Mouse (Mus musculus) E14TG2a.4 (cell line): ENCODE results near the gene Rcor3.

ENCODE experiments used
- H3K27me3 ChIP-seq: 2 replicates; pipeline ENCODE4 v1.6.1; 2014; ENCODE audit warnings: low read length, control low read depth; ENCODE audit not compliant: insufficient read depth
- H3K36me3 ChIP-seq: 2 replicates; pipeline ENCODE4 v1.6.1; 2014; ENCODE audit warnings: low read length, control low read depth; ENCODE audit not compliant: insufficient read depth
- H3K4me1 ChIP-seq: replicated peaks from 2 replicates; pipeline ENCODE4 v1.6.1; 2014; ENCODE audit warnings: low read depth, low read length, control low read depth
- H3K4me3 ChIP-seq: replicated peaks from 2 replicates; pipeline ENCODE4 v1.5.1; 2014; ENCODE audit warnings: mild to moderate bottlenecking, low read length
- H3K9me3 ChIP-seq: 2 replicates; pipeline ENCODE4 v1.6.1; 2014; ENCODE audit warnings: low read length, control low read depth
- CTCF ChIP-seq: conservative IDR thresholded peaks from 2 replicates; pipeline ENCODE4 v1.5.1; 2014; ENCODE audit warnings: low read length
- NANOG ChIP-seq: IDR thresholded peaks from 2 replicates; pipeline ENCODE4 v1.6.1; 2014; ENCODE audit warnings: borderline replicate concordance, low read length, mixed read lengths
- POU5F1 ChIP-seq: IDR thresholded peaks from 2 replicates; pipeline ENCODE4 v1.6.1; 2014; ENCODE audit warnings: low read length, borderline replicate concordance

Rcor3 gene

DNA sequence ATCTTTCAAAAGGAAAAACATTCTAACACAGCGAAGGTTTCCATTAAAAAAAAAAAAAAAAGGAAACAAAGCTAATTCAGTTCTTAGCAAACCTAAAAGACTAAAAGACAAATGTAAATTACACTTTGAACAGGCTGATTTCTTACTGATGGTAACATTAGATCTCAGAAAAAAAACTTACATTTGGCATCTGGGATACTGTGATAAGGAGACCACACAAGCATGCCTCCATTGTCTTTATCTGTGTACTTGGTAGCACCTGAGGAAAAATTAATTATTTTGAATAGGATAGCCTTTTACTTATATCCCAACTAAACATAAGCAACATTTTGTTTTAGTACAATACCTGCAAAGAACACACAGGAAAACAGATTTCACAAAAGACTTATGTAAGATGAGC, 7.7 kb downstream of the Rcor3 start:
- Histone ChIP-seq H3K36me3 (no peaks in the 10 kb centered on the region; the same call in 1 of the 2 replicates), H3K4me3 (no peak overlapping the region), H3K27me3 (no peaks in the 10 kb centered on the region), H3K4me1 (no peaks in the 10 kb centered on the region), H3K9me3 (no peaks in the 10 kb centered on the region)
- TF ChIP-seq POU5F1 (no peak), CTCF (no peak), NANOG (no peak)

DNA sequence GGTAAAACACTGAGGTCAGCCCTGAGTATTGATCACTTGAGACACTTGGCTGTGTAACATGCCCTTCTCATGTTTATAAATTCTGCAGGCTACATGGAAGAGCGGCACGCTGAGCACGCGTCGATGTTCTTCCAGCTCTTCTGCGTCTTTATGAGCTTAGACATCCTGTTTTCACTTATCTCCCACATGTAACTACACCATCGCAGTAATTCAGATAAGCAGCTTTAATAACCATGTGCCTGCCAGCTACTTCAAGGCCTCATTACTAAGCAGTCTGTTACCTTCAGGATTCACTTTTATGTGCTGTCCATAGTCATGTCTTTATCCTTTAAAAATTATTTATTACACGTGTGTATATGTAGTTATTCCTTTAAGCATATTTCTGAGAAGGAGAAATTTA, 9.5 kb downstream of the Rcor3 start:
- no peaks in the 10 kb centered on the region for H3K27me3 ChIP-seq
- H3K4me3 ChIP-seq = no peak overlapping the region
- H3K36me3 ChIP-seq = peaks cover 1% of the 10 kb centered on the region; the same call in 1 of the 2 replicates
- no peaks in the 10 kb centered on the region for H3K4me1 ChIP-seq
- TF ChIP-seq CTCF (no peak), NANOG (no peak), POU5F1 (no peak)
- no peaks in the 10 kb centered on the region for H3K9me3 ChIP-seq

DNA sequence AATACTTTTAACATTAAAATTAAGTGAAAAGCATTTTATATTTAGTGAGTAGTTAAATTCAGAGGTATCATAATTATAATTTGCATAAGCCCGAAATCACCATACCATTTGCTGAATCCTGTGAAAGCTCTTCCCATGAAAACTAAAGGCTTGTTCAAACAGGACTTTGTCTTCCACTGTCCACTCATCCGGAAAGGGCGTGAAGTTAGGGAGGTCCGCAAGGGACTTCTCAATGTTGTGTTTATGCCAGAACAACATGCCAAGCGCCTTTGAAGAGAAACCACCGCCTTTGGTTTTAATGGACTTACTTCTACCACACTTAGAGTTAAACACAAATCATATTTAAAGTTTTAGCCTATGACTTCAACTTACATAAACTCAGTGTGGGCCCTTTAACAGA, 12.1 kb downstream of the Rcor3 start:
- Histone ChIP-seq H3K4me3 (no peak overlapping the region), H3K27me3 (no peaks in the 10 kb centered on the region), H3K36me3 (peaks cover 7% of the 10 kb centered on the region; the same call in 1 of the 2 replicates), H3K9me3 (no peaks in the 10 kb centered on the region), H3K4me1 (no peaks in the 10 kb centered on the region)
- TF ChIP-seq CTCF (no peak), NANOG (no peak), POU5F1 (no peak)

DNA sequence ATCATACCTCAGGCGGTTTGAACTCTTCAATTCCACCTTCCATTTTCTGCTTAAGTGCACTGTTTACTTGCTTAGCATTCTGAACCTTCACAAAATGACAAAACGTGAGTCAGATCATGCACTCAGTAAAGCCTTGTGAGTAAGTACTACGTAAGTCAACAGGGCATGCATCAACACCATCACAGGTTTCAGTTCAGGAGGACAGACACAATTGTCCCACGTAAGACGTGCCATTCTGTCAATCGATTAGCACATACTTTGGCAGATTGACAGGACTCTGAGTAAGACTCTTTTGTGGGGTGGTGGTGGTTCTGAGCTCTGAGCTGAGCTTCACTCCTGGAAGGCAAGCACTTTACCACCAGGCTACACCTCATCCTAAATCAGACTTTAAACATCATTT, 21.6 kb downstream of the Rcor3 start:
- no peaks in the 10 kb centered on the region for H3K4me1 ChIP-seq
- H3K36me3 ChIP-seq = peaks cover 14% of the 10 kb centered on the region
- no peak for TF ChIP-seq POU5F1
- no peak for TF ChIP-seq CTCF
- no peak for TF ChIP-seq NANOG
- no peaks in the 10 kb centered on the region for H3K9me3 ChIP-seq
- no peak overlapping the region for H3K4me3 ChIP-seq
- no peaks in the 10 kb centered on the region for H3K27me3 ChIP-seq

DNA sequence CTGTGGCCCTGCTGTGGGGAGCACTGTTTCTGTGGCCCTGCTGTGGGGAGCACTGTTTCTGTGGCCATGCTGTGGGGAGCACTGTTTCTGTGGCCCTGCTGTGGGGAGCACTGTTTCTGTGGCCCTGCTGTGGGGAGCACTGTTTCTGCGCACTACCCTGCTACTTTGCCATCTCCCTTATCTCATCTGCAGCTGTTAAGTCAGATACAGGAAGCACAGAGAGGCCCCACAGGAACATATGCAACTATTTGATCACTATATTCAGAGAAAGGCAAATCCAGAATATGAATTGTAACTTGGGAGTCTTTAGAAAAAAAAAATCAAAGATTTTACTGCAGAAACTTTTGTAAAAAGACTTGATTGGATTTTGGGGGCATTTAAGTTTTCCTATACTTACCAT, 22.5 kb downstream of the Rcor3 start:
- peaks cover 10% of the 10 kb centered on the region for H3K36me3 ChIP-seq
- TF ChIP-seq NANOG (no peak), POU5F1 (no peak), CTCF (no peak)
- no peak overlapping the region for H3K4me3 ChIP-seq
- H3K27me3 ChIP-seq = no peaks in the 10 kb centered on the region
- no peaks in the 10 kb centered on the region for H3K9me3 ChIP-seq
- no peaks in the 10 kb centered on the region for H3K4me1 ChIP-seq

DNA sequence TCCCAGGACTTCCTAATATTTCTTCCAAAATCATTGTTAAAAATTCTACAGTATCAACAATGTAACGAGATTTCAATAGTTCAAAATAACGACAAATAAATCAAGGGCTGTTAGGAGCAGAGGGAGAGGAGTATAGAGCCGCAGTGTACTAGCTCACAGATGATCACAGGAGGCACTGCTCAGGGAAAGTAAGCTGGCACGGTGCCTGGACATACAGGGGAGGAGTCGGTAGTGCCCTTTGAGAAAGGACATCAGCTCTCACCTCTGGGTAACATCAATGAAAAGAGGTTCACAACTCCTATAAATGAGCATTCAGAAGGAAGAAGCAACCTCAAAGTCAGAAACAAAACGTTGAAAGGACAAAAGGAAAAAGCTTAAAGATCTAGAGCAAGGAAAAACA, 28.7 kb downstream of the Rcor3 start:
- Histone ChIP-seq H3K4me3 (no peak overlapping the region), H3K36me3 (peaks cover 6% of the 10 kb centered on the region; the same call in 1 of the 2 replicates), H3K27me3 (no peaks in the 10 kb centered on the region), H3K4me1 (no peaks in the 10 kb centered on the region), H3K9me3 (no peaks in the 10 kb centered on the region)
- TF ChIP-seq NANOG (no peak), POU5F1 (no peak), CTCF (no peak)

DNA sequence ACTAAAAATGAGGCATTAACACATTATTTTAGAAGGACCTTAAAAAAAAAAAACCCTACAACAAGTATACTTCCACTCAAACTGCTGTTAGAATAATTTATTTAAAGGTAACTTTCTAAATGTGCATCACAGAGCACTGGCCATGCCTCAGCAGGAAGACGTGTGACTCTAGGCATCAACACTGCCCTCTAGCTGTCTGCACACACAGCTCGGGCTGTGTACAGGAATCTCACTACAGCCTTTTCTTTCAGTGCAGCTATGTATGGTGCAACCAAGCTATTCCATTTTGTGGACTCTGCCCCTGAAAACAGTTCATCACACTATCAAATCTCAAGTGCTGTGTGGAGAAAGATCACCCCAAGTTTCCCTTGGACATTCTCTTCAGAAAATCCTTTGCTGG, 30.5 kb downstream of the Rcor3 start:
- Histone ChIP-seq H3K36me3 (peaks cover 6% of the 10 kb centered on the region; the same call in 1 of the 2 replicates), H3K4me3 (no peak overlapping the region), H3K9me3 (no peaks in the 10 kb centered on the region), H3K27me3 (no peaks in the 10 kb centered on the region), H3K4me1 (no peaks in the 10 kb centered on the region)
- TF ChIP-seq NANOG (no peak), CTCF (peak; percentile 43), POU5F1 (no peak)

DNA sequence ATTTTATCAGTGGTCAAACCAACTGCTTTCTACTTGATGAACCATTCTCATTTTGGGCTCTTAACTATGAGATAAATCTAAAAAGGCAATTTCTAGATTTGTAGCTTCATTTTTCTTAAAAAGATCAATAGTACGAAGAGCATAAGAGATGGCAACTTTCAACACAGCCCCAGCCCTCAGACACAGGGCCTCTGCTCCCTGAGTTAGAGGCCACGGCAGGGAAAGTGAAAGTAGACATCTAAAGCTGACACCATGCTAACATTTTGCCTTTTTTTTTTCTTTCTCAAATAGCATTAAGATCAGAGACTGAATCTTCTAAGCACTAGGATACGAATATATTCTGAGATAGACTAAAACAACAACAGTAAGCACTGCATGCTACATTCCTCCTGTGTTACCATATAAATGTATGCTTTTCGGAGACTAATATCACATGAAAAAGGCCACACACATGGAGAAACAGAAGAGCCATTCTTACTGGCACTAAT, 31.9 kb downstream of the Rcor3 start:
- no peak for TF ChIP-seq NANOG
- no peak for TF ChIP-seq CTCF
- no peak for TF ChIP-seq POU5F1
- Histone ChIP-seq H3K9me3 (no peaks in the 10 kb centered on the region), H3K4me1 (peaks cover 8% of the 10 kb centered on the region), H3K27me3 (no peaks in the 10 kb centered on the region), H3K36me3 (peaks cover 6% of the 10 kb centered on the region; the same call in 1 of the 2 replicates), H3K4me3 (no peak overlapping the region)

DNA sequence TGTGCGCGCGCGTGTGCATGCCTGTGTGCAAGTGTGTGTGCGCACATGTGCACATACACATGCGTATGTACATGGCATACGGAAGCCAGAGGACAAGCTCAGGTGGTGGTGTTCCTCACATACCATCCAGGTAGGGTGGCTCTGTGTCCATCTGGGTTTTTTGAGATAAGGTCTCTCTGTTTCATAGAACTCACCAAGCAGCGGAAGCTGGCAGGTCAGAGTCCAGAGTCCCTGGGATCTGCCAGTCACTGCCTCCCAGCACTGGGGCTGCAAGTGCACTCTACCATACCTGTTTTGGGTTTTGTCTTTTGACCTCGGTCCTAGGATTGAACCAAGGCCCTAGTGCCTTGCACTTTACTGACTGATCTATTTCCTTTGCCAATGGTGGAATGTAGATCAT, 33.8 kb downstream of the Rcor3 start:
- Histone ChIP-seq H3K4me1 (peaks cover 13% of the 10 kb centered on the region), H3K9me3 (no peaks in the 10 kb centered on the region), H3K27me3 (no peaks in the 10 kb centered on the region), H3K4me3 (no peak overlapping the region), H3K36me3 (no peaks in the 10 kb centered on the region)
- no peak for TF ChIP-seq NANOG
- TF ChIP-seq CTCF = no peak
- no peak for TF ChIP-seq POU5F1

DNA sequence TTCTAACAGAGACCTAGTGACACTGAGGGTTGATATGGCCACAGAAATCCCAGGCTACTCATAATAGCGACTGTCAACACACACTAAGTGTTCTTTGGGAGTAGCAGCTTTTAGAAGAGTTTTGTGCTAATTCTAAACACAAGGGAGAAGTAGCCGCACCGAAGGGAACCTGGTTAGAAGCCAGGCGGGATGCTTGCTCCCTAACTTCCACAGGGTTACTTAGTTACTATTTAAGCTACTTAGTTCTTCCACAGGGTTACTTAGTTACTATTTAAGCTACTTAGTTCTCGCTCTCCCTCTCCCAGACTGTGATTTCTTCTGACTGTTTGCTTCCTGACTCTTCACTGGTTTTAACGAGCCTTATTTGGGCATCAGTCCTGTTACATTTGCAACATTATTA, 34.7 kb downstream of the Rcor3 start:
- TF ChIP-seq NANOG = no peak
- TF ChIP-seq POU5F1 = no peak
- TF ChIP-seq CTCF = no peak

More for the DNA sequence above, 34.7 kb downstream of the Rcor3 start:
- Histone ChIP-seq H3K4me3 (no peak overlapping the region), H3K4me1 (peaks cover 13% of the 10 kb centered on the region), H3K36me3 (no peaks in the 10 kb centered on the region), H3K9me3 (no peaks in the 10 kb centered on the region), H3K27me3 (no peaks in the 10 kb centered on the region)
